Mouse (Mus musculus) lung, adult 18-20 months (tissue): Measurements from ENCODE around the gene Atp6v0a1.

Experiments used
- DNase-seq, 2 experiments: peaks; one replicate each; pipeline ENCODE4 v3.0.0; 2022; ENCODE audit warnings: mixed read lengths in 2 of 2

Atp6v0a1 gene

DNA sequence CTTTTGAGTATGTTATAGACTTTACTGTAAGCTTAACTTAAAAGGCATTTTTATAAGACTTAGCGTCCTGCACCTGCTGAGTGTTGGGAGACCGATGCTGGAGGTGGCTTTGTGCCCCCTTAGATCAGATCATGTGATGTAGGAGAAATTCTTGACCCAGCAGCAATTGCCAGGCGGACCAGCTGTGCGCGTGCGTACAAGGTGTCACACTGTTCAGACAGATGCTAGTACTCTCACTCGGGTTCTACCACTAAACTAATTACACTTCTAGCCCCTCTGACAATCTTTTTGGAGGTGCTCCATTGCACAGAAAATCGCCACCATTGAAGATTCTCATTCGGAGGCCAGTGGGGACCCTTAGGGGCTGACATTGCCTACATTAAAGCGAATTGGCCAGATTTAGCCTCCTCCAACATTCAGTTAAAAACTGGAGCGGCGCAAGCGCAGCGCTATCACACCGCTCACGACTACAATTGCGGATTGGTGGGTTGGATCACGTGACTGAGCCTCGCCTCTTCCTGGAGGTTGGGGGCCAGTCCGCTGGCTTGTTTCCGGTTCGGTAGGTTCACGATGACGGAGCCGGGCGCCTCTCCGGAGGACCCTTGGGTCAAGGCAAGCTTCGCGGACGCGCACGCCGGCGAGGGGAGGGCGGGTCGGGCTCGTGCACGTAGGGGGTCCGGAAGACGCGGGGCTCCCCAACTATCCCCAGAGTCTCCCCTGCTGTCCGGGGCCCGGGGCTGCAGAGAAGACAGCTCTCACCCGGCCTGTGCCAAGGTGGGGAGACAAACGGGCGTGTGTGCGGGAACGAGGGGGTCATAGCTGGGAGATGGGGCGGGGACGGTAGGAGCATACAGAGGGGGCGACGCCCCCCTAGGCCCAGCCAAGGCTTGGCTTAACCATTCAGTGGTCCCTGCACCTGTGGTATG, 77.8 kb downstream of the Atp6v0a1 start, which contains the start of gene Mlx:
Gene Mlx (plus strand): TSS at position 522 of the 926 bp plus-strand sequence.
- peak; percentile 92 to 95 for DNase-seq

DNA sequence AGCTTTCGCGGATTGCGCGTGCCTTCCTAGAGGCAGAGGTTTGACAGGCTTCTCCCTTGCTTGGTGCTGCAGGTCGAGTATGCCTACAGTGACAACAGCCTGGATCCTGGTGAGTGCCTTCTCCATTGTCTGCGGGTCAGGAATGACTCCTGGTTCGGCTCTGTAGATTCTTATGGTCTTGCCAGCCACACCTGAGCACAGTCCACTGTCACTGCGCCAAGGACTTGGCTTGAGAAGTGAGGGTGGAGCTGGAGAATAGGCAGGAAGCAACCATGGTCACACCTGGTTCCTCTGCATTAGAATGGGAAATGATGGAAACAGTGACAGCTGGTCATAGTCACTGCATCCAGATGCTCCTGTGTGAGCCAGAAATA, 78.4 kb downstream of the Atp6v0a1 start:
- DNase-seq: peak in 1 of 2 experiments; percentile 46

DNA sequence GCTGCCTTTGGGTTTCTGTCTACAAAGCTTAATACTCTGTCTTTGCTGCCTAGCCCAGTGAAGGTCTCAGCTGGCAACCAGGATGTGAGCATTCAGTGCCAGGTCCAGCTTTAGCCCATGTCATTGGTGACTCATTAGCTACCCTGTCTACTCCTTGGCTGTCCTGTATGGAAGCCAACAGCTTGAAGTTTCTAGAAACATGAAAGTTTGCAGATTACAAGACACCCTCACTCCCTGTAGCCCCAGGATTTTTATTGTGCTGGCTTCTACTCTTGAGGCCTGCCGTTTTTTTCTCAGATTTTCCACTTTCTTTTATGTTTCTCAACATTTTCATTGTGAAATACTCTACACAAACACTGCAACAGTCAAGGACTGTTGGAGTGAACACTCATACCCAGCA, 80.7 kb downstream of the Atp6v0a1 start:
- no peak for DNase-seq

DNA sequence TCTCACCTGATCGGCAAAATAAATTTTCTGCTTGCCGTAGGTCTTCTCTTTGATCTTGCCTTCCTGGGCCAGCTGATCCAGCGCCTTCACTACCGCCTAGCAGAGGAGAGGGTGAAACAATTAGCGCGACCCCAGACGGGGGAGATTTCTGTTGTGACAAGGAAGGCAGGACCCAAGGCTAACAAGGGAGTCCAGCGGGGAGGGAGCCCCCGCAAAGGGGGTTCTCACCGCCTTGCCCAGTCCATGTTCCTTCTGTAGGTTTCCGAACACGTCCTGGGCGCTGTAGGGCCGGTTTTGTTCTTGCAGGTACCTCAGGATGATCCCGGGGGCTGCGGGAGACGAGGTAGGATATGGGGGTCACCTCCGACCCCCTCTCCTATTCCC, 85.7 kb downstream of the Atp6v0a1 start:
- no peak for DNase-seq

DNA sequence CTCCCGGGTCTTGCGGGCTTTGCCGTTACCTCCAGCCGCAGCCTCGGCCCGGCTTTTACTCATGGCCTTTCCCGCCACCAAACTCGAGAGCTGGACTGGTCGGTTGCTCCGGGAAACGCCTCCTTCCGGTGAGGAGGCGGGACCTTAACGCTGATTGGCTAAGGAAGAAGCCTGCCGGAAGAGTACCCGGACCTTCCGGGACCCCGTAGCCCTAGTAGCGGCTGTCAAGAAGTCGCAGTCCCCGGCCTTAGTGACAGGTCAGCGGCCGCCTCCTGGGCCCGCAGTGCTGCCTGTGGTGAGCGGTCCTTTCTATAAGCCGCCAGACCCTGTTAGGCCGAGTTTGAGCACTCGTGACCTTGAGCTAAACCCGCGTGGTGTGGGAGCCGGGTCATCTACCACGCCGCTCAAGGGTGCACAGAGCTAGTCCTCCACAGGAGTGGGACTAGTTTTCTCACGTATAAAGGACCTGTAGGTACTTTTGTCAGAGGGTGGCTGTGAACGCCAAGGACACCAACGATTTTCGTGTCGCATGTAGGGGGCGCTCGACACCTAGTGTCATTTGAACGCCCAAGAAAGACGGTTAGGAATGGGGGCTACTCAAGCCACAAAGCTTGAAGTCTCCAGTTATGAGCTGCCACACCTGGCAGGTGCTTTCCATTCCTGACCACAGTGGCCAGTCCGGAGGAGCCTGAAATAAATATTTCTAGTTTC, 86.2 kb downstream of the Atp6v0a1 start, which contains the start of gene Psmc3ip:
Gene Psmc3ip (minus strand): TSS at position 123 of the 711 bp plus-strand sequence.
- DNase-seq: peak; percentile 95 to 96

DNA sequence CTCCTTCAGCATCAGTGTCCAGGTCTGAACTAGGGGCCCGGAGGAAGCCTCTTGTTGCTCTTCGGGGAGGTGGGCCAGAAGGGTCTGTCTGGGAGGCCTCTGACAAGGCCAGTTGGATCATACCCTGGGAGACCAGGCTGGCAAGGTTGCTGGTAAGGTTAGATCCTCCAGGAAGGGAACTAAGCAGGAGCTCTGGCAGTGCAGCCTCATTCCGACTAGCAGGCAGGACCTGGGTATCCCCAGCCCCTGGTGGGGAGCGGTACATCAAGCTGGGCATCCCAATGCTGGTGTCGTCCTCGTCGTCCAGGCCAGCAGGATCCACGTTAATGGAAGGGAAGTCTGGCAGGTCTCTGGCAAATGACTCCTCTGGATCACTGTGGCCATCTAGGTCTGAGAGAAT, 89.0 kb downstream of the Atp6v0a1 start:
- no peak for DNase-seq

DNA sequence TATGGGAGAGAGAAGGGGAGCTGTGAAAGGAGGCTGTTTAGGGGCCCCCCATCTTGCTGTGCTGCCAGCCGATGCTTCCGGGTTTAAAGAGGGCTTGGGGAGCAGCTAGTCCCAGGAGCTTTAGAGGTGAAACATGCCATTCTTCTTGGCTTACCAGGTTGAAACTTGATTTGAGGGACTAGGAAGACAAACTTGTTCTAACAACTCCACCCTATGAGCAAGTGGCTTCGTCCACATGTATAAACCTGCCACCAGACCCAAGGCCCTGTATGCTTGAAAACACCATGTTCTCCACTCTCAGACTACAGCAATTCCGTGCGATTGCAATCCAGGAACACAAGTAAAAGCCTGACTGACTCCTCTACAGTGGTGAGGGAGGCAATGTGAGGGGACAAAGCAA, 93.8 kb downstream of the Atp6v0a1 start:
- DNase-seq: no peak

DNA sequence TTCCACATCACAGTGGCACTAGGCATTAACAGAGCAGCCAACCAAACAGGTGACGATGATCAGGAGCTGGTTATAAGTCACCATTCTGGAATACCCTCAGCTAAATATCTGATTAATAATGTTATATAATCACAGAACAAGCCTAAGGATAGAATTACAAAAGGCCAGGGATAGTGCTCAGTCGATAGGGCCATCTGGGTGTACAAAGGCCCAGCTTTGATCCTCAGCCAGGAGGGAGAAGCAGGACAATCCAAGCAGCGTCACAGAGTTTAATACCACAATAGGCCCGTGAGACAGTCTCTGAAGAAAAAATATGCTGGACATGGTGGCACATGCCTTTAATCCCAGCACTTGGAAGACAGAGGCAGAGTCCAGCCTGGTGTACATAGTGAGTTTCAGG, 100.1 kb downstream of the Atp6v0a1 start:
- no peak for DNase-seq

DNA sequence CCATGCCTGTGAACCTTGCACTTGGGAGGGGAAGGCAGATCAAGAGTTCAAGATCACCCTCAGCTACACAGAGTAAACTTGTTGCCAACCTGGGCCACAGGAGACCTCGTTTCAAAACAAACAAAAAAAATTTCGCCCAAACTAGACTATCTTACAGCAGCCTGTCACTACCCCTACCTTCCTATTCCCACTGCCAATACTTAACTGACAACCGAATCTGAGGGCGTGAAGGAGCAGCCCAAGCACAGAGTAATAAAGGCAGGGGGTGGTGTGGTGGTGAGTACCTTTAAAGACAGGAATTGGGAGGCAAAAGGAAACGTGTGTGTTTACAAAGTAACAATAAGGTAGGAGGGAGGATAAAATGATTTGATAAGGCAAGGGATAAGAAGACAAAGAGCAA, 101.5 kb downstream of the Atp6v0a1 start:
- DNase-seq: no peak

DNA sequence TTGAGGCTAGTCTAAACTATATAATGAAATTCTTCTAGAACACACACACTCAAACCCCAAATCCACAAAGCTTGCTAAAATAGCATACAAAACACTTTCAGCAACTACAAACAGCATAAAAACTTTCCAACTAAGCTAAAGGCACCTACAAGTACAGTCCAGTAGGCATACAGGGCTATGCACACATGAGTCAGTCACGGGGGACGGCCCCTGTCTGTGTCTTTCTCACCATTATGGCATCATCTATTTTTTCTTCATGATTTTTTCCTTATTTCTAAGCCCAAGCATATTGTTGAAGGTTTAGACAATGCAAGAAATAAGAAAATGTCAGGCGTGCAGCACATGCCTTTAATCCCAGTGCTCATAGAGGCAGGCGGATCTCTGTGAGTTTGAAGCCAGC, 101.9 kb downstream of the Atp6v0a1 start:
- DNase-seq: no peak

DNA sequence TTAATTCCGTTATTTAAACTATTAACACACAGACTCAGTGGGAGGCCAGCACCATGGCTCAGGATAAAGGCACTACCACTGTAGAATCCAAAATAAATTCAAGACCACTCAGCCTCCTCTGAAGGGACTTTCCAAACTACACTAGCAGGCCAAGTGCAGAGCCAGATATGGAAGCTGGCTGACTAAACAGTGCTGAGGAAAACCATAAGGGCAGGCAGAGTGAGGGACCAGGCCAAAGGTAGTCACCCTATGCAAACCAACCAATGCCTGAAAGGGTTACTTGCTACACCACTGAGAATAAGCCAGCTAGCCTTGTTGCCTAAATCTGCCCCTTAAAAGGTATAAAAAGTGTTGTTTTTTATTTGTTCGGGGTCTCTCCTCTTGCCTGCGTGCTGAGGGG, 102.9 kb downstream of the Atp6v0a1 start:
- no peak for DNase-seq
